Mouse (Mus musculus): ENCODE measurements around the gene Mctp2.

DNA sequence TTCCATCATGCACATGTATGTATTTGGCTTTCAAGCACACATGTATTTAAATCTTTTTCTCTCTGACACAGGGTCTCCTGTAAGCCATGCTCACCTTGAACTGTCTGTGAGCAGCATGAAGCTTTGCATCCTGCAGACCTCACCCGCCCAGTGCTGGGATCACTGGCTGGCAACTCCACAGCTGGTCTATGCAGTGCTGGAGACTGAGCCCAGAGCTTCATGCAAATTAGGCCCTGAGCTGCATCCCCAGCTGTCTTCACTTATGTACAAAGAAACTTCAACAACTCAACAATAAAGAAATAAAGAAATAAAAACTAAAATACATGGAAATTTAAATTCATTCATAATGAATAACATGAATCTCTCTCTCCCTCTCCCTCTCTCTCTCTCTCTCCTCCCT lies 110.7 kb downstream of the Mctp2 start:
- TF ChIP-seq CTCF (IDR thresholded peaks at IDR 0.05; ENCODE audit: low read depth) = no peak
- no peak for TF ChIP-seq EP300 (IDR thresholded peaks at IDR 0.05; ENCODE audit: low read depth)

All from heart, postnatal 0 days (tissue).